Mouse (Mus musculus): ENCODE measurements around the gene Cadps2.

Cadps2 gene

DNA sequence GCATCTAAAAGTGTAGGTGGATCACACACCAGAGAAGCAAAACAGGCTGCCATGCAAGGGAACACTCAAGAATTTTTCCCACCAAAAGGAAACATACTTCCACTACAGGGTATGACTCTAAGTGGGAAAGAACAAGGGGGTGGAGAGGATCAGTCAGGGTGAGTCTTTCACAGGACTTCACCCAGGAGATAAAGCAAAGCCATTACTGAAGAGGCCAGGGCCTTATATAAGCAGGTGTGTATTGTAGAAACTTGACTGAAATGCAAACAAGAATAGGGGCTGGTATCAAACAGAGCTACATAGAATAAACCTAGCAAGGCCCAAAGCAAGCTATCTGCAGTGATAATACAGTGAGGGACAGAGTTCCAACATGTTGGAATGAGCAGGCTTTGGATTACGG lies 271.6 kb downstream of the Cadps2 start:
- DNase-seq (ENCODE audit: low spot score): no peak

DNA sequence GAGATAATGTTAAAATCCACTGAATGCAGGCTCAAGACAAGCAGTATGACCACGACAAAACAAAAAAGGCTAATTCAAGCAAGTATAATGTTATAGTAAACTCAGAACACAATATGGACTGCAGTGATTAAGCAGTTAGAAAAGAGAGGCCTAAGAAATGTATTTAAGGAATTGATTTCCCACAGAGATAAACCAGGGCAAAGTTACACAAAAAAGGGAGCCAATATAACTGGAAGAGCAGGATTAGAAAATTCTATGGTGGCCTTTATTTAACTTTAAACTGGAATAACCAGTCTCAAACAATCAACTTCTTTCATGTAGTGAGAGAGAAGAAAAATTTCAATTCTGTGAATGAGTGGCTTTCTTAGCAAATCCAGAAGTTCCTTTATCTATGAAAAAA lies 289.3 kb downstream of the Cadps2 start:
- no peak for DNase-seq (ENCODE audit: low spot score)

DNA sequence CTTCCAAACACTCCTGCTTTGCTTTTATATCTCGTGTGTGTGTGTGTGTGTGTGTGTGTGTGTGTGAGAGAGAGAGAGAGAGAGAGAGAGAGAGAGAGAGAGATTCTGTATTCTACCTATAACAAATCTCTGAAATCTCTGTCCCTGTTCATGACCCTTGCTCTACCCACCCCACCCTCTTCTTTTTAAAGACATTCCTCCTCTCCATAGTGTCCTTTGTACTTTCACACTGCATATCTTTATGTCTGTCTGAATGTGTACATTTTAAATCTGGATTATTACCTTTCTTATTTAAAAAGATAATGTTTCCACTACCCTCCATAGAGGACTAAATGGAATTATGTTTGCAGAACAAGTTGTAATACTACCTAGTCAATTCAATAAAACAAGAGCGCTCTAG lies 315.5 kb downstream of the Cadps2 start:
- no peak for DNase-seq (ENCODE audit: low spot score)

DNA sequence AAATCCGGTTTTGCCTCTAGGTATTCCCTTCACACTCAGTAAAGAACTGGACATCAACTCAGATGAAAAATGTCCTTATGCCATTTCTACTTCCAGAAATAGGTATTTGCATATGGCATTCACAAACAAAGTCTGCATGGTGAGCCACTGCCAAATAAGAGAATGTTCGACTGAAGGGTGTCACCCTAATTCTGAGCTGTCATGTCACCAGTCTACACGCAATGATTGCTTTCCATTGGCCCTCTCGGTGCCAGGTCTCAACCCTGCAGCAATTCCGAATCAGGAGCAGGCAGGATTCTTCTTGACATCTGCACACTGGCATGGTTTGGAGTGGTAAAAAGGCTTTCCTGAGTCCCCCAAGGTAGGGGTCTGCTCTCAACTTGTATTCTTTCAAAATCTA lies 316.7 kb downstream of the Cadps2 start:
- DNase-seq (ENCODE audit: low spot score): no peak

DNA sequence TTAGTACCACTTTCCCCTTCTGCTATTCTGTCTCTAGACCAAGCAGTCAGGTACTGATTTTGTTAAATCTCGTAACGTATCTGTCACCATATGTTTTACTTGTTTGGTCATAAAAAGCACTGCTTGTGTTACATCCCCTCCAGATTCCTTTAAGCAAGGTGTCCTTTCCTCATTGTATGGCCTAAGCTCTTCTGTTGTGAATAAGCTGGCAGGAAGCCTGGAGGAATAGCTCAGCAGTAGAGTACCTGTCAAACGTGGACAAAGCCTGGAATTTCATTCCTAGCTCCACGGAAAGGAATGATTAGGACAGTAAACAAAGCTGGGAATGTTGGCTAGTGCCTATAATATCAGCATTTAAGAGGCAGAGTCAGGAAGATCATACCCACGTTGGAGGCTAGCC lies 340.6 kb downstream of the Cadps2 start:
- DNase-seq (ENCODE audit: low spot score): no peak

DNA sequence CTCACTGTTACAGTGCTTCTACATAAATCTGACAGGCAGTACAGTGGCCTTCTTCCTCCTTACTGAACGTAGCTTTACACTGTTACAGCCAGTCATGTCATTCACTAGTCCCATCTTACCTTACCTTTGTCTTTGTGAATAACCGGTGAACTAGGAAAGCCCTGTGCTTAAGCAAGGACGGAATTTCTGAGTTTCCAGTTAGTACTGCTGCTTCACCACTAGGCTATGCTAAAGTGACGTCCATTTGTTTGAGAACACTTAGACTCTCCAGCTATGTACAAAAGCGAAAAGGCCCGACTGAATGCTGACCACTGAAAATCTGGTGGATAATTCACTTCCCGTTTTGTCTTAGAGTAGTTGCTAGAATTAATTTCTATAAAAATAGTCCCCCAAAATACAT lies 347.4 kb downstream of the Cadps2 start:
- peak; percentile 62 for DNase-seq (ENCODE audit: low spot score)

DNA sequence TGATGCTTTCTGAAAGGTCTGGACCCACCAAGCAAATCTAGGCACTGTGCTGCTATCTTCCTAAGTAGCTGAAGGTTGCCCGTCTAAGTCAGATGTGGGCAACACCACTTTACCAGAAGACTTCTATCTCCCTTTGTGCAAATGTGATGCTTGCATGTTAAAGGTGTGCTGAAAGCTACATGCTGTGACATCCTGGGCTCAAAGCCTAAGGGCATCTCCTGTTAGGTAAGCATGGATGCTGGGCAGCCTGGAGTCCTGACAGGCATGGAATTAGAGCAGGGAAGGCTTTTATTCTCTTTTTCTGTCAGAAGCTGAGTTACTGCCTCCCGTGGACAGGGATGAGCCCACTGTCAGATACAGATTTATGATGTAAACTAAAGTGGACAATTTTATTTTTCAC lies 348.8 kb downstream of the Cadps2 start:
- no peak for DNase-seq (ENCODE audit: low spot score)

DNA sequence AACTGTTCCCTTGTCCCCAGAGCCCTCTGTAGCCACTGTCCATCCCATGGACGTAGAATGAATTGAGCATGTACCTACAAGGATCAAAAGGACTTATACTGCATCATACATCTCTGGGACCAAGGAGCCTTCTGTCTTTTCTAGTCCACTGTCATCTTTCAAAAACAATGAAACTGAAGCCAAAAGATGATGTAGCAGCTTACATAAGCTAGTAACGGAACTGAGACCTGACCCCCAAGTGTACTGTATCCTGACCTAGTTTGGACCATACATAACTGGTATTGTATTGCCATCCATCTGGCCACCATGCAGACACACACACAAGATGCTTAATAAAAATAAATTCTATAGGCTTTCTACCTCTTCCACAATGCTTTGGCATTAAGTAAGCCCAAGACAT lies 350.2 kb downstream of the Cadps2 start:
- DNase-seq (ENCODE audit: low spot score): no peak

DNA sequence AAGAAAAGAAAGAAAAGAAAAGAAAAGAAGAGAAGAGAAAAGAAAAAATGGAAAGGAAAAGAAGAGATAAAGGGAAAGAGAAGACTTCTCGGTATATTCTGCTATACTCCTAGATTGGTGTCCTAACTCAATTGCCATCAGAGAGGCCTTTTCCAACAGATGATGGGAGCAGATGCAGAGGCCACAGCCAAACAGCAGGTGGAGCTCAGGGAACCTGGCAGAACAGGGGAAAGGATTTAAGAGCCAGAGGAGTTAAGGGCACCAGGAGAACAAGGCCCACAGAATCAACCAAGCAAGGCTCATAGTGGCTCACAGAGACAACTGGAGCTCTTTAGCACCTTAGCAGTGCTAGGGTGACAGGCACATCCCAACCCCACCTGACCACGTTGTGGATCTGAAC lies 366.5 kb downstream of the Cadps2 start:
- peak; percentile 34 for DNase-seq (ENCODE audit: low spot score)

DNA sequence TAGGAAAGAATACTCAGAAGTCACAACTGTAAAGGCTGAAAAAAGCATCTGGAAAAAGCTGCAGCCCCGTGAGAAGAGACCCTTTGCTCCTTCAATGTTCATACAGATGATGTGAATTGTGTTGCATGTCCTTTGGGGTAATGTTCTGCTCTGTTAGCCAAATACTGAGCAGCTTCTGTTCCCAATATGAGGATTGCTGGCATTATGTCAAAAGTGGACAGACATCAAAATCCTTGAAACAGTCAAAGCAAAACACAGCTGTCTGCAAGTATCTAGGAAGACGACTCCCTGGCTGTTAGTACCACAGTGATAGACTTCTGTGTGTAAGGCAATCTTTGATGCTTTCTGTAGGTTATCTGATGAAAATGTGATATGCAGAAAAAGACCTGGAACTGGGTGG lies 367.4 kb downstream of the Cadps2 start:
- DNase-seq (ENCODE audit: low spot score): no peak

DNA sequence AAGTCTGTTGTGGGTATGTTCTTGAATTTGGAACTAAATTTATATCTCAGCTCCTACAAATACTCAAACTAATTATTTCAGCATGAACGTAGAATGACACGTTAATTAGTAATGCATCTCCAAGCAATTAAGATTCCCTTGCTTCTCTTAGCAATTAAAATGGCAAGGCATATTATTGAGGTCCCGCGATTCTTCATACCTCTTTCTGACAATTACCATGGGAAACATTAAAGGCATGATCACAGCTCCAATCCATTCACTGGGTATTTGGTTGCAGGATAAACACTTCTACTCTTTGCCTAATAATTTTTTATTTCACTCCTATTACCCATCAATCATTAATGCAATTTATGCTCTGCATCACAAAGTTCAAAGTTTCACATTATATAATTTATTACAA lies 371.3 kb downstream of the Cadps2 start:
- no peak for DNase-seq (ENCODE audit: low spot score)

DNA sequence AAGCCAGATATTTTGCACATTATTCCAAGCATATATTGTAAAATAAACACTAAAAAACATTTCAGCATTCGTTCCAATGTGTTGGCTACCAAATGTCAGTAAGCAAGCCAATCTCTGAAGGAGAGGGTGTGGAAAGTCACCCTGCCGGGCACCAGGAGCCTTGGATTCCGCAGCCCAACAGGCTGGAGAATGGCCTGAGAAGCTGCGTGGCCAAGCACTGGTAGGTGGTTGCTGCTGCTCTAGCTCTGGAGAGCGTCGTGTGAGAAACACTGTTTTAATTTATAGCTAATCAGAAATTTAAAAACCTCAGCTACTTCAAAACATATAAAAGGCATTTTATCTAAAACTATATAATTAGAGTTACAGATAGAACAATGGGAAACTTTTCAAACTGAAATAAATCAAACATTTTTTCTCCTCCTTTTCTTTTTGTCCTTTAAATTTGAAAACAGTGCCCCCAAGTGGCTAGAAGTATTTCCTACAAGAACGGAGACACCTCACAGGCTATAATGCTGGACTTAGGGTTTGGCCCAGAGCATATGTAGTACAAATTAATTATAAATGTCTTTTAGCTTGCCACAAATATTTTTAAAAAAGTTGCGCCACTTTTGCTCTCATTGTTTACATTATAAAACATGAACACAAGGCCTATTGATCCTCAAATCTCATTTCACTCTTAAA lies 376.5 kb downstream of the Cadps2 start:
- peak; percentile 84 for DNase-seq (ENCODE audit: low spot score)

DNA sequence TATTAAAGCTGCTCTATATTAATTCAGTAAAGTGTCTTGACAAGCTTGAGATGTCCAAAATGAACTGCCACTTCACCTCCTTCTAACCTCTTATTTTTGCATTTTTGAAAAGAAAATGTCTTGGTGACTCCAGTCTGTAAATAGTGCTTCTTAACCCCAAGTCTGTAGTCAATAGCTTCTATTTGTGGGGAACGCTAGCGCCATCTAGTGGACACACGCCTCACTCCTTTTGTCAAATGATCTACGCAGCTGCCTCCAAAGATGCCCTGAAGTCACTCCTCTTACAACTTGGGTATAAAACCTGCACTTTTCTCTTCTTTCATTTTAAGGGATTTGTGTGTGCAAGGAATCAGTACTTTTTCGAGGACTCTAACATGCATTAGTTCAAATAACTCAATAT lies 381.5 kb downstream of the Cadps2 start:
- peak; percentile 88 for DNase-seq (ENCODE audit: low spot score)

DNA sequence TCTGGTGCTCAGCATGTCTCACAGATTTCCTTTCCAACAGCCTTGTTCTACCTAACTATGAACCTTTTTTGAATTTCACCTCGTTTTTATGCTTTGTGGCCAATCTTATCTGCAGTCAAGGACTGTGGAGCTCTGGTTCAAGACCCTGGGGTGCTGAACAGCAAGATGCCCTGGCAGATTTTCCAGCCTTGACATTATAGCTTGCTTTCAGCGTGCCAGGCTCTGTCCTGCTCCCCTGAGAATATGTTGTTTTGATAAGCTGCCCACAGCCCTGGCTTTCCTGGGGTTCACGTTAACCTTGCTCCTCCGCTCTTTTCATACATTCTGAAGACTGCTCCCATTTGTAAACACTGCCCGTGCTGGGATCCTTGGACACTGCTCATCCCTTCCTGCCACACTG lies 385.3 kb downstream of the Cadps2 start:
- DNase-seq (ENCODE audit: low spot score): no peak

DNA sequence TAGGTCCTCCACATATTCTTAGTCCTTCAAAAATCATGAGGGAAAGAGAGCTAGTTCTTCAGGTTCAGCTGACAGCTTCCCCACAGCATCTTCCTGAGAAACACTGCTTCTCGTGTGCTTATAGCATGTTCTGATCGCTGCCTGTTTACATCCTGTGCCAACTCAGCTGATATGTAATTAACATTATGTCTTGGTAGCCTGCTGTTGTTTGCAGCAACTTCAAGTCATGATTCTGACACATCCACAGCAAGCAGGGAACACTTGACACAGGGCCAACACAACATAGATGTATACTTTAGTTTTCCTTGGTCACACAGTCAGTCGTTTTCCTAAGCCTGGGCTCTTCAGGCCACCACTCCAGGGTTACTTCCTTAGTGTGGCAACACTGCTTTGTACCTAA lies 399.3 kb downstream of the Cadps2 start:
- DNase-seq (ENCODE audit: low spot score): no peak

DNA sequence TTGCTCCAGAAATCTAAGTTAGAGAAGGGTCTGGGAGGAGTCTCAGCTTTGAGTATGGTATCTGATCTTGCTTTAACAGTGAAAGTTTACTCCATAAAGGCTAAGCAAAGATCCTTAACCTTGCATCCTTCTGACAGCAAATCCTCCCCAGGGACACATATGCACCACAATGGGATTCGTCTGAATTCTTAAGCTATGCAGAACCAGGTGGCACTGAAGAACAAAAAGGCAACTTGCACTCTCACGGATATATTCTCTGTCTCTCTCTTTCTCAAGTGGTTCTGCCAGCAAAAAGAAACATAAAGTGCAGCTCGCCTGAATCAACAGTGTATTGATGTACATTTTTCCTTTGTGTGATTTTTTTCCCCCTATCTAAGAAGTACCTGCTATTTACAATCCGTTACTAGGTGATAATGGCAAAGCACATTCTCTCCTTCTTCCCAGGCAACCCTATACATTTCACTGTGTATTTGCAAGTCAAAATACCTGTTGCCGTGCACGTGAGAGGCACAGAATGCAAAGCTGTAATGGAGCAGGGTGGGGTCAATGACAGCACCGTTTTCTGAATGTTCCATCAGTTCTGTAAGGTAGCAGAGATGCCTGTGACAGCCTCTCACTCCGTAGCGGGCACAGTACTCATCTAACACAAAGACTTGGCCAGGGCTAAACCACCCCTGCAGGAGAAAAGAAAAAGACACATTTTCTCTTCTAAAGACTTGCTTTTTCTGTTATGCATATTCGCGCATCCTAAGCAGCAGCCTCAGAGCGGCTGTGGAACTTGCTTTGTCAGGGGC lies 428.8 kb downstream of the Cadps2 start:
- DNase-seq (ENCODE audit: low spot score): no peak

DNA sequence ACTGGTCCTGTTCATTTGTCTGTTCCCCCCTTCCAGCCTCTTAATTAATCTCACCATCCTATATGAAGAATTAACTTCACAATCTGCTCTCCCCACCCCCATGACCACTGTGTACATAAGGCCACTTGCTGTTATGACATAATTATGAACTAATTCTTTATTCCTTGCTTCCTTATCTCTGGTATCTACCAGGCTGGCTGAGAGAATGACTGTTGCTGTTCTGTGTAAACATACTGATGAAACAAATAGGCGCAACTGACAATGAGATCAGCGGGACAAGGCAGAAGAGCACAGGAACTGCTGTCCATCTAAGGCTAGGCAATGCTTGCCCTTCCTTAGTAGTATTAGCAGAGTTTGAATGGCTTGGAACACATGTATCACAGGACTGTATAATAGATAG lies 445.1 kb downstream of the Cadps2 start:
- DNase-seq (ENCODE audit: low spot score): no peak

DNA sequence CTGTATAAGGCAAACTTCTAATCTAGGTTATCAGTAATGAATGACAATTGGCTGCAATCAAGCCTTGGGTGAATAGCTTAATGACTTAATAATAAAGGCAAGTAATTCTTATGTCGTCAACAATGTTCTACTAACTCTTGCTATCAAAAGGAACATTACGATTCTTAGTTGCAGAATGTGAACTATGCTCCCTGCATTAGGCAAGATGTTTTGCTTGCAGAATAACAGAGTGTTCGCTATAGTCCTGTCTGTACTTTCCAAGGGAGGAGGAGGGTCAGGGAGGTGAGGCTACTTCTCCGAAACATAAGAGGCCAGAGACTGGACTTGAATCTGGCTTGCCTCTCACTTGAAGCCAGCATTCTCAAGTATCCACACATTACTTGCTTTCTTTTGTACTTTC lies 446.5 kb downstream of the Cadps2 start:
- no peak for DNase-seq (ENCODE audit: low spot score)

DNA sequence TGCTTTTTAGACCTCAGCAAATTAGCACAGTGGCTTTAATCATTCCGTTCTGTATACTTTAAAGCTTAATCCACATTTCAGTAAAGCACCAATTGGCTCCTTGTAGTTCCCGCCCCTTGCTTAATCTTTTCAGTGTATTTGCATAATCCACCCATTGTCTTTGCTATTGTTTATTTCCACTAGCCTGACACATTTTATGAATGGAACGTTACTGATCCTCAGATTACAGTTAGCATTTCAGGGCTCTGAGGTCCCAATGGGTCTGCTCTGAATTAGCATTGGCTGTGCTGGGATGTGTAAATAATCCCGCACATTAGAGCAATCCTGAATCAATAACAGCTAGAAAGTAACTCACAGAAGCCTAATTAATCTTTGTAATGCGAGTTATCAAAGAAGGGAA lies 452.5 kb downstream of the Cadps2 start:
- DNase-seq (ENCODE audit: low spot score): no peak

DNA sequence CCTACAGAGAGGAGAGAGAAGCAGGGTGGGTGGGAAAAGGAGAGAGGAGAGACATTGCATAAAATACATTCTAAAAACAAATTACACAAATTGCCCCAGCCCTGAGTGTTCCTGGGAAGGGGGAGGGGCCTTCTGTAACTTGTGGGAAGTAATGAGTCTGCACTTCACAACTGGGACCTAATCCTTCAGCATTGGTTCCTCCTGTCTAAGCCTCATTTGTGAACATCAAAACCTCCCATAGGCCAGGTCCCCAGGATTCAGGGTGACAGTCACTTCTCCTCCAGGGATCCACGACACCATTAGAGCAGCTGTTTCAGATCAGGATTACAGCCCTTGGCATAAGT lies 456.2 kb downstream of the Cadps2 start:
- DNase-seq (ENCODE audit: low spot score): peak; percentile 59

DNA sequence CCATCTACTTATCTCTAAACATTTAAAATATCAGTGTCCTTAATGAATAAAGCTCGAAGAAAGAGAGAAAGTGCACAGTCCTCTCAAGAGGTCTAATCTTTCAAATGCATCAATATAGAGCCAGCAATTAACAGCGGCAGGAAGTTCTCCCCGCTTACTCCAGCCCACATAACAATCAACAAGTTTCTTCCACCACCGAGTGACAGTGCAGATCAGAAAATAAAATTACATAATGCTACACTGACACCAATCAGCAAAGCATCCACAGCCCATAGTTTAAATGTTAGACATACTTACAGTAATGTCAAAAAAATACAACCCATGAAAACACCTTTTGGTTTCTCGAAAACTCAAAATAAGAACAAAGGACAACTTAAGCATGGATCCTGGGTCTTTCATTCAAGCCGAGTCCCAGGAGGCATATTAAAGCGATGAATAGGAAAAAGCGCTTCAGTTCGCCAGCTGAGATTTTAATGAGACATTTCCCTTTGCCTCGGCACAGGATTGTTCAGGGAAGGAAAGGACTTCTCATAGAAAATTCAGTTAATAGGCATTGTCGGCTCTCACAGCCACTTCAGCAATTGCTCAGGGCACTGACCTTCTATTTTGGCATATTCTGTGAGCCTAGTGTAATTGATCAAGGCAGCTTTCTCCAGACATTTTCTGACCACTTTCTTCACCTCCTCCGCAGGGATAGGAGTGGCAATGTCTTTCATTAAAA lies 456.8 kb downstream of the Cadps2 start:
- peak; percentile 73 for DNase-seq (ENCODE audit: low spot score)

DNA sequence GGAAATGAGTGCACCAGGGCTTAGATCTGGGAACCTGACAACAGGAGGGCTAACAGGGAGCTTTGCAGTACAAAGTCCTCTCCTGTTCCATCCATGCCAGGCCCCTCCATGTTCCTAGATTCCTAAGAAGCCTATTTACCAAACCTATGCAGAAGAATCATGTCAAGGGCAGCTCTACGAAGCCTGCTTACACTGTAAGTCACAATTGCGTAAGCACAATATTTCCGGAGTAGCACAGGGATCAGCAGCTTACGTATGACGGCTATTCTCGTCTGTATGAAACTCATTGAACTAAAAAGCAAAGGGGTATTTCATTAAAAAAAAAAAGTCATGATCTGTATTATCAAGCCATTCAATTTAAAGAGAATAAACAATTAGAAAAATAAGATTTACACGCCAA lies 462.9 kb downstream of the Cadps2 start:
- no peak for DNase-seq (ENCODE audit: low spot score)

DNA sequence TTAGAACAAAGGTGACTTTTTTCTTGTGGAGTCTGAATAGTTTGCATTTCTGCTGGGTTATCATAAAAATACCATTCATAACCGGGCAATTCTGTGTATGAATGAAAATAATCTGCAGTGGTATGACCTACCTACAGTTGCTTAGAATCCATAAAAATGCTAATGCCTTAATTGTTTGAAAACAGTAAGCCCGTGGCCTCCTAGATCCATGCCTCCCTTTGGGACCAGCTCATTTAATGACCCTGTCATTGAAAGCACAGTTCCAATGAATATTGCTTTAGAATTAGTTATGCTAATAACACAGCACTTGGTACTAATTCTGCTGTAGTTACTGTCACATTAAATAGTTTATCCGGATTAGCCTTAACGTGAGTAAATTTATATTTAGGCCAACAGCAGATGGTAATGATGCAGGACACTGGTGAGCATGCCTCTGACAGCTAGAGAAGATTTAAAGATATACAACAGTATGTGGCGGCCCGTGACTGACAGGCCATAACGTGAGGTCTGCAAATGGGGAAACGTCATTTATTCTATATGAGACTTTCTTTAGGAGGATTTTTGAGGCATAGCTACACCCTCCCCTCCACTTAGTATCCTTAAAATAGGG lies 477.3 kb downstream of the Cadps2 start:
- no peak for DNase-seq (ENCODE audit: low spot score)
